Mouse (Mus musculus) thymus, postnatal 36 days (tissue): ENCODE measurements around the gene Ccdc65.
A peak's percentile ranks its signal among the peaks of the same experiment; 100 is the strongest.

Source experiments
- DNase-seq, 2 experiments: peaks; one replicate each; pipeline ENCODE4 v3.0.0; 2022; ENCODE audit warnings: mixed read lengths in 2 of 2

The Ccdc65 gene

DNA sequence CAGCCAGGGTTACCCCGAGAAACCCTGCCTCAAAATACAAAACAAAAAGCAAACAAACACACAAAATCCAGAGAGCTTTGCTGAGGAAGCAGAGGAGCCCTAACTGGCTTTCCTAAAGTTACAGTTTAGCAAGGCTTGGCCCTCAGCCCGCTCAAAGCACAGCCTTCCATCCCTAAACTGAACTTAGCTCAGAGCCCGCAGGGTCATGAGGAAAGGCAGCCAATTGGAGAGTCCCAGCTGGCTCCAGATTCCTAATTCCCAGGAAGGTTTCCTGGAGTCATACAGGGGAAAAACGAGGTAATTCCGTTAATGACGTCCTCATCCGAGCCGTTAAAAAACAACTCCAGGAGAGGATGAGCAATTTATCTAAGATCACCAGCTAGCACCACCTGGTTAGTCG, 12.3 kb upstream of the Ccdc65 start:
- DNase-seq, result no peak

- DNase-seq, result no peak
These were observed 11.8 kb upstream of the Ccdc65 start for GRCm38 (mm10) chr15:98696216-98696615.

GRCm38 (mm10) chr15:98699190-98700105, 8.6 kb upstream of the Ccdc65 start:
- DNase-seq, result peak; percentile 80 to 85

GRCm38 (mm10) chr15:98704312-98704711, 3.7 kb upstream of the Ccdc65 start:
- no peak for DNase-seq

DNA sequence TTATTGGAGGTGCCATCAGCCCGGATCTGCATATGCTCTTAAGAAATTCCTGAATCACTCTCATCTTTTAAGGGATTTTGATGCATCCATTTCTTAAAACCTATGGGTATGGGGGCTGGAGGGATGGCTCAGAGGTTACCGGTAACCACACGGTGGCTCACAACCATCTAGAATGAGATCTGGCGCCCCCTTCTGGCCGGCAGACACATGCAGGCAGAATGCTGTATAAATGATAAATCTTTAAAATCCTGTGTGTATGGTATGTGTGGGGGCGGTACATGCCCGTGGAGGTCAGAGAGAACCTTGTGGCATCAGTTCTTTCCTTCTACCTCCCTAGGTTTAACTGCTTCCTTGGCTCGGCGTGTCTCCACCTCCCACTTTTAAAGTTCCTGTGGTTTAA, 2.4 kb downstream of the Ccdc65 start:
- peak; percentile 71 to 77 for DNase-seq

- DNase-seq, result no peak
These were observed 6.2 kb downstream of the Ccdc65 start for GRCm38 (mm10) chr15:98714230-98714652.

GRCm38 (mm10) chr15:98717301-98717700, 9.3 kb downstream of the Ccdc65 start:
- DNase-seq, result no peak

- DNase-seq, result no peak
These were observed 14.2 kb downstream of the Ccdc65 start for GRCm38 (mm10) chr15:98722191-98722590.

DNA sequence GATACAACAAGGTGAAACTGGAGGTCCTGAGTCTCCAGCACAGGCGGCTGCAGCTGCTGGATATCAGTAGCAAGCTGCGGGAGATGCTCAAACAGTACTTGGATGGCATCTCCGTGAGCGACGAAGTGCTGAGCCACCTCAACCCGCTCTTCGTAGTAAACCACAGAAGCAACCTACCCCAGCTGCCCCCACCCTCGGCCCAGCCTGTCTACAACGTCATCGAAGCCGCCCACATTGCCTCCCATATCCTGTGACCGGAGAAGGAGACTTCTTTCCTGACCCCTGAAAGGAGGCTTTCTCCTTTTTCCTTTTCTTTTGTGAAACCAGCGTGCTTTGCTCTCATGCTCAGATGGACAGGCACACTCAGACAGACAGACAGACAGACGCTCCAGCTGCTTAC, 14.8 kb downstream of the Ccdc65 start:
- DNase-seq, result peak; percentile 25 to 43

DNA sequence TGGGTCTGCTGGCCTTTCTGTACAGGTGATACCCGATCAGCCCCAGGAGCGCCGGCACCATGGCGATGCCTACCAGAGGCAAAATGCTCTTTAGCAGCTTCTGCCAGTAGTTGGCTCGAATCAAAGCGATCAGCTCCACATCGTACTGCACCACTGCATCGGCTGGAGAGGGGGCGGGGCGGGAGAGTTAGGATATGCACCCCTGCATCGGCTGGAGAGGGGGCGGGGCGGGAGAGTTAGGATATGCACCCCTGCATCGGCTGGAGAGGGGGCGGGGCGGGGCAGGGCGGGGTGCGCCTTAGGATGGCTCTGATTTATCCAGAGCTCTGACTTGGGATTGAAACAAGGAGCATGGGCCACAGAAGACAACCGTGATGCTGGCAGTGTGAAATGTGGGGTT, 16.4 kb downstream of the Ccdc65 start:
- no peak for DNase-seq

DNA sequence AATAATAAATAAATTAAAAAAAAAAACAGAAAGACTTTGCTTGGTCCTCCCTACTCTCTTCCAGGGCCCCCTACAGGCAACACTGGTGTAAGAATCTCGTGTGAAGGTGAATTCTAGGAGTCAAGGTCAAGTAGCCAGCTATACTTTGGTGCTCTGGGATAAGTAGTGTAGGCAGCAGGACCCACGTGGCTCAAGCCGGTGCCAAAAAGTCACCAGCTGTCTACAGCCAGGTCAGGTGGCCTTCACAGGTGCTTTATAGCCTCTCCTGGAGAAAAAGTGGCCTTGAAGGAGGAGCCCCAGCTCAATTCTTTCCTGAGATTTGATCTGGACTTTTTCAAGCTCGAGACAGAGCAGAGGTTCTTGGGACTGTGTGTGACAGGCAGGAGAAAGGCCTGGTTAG, 18.1 kb downstream of the Ccdc65 start:
- DNase-seq, result no peak

DNA sequence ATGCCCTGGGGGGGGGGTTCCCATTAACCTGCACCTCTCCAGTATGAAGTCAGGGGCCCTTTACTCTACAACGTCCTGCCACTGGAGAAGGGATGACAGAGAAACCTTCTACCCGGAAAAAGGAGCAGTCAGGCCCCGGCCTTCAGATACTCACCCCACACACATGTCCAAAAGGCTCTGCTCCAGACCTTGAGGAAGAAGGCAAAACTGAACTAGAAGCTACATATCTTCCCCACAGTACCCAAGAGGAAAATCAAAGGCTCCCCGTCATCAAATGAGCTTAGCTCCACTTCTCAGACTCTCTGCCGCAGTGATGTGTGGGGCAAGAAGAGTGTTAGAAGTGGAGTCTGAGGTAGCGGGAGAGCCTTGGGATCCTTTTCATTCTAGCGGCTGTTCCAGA, 18.7 kb downstream of the Ccdc65 start:
- DNase-seq, result no peak

- peak in 1 of 2 experiments; percentile 29 for DNase-seq
These were observed 19.7 kb downstream of the Ccdc65 start, which contains the start of gene Fkbp11 for GRCm38 (mm10) chr15:98727443-98728321. Gene Fkbp11, minus strand, starts transcription at chr15:98728198.

- DNase-seq, result no peak
These were observed 20.4 kb downstream of the Ccdc65 start for GRCm38 (mm10) chr15:98728366-98728765.

DNA sequence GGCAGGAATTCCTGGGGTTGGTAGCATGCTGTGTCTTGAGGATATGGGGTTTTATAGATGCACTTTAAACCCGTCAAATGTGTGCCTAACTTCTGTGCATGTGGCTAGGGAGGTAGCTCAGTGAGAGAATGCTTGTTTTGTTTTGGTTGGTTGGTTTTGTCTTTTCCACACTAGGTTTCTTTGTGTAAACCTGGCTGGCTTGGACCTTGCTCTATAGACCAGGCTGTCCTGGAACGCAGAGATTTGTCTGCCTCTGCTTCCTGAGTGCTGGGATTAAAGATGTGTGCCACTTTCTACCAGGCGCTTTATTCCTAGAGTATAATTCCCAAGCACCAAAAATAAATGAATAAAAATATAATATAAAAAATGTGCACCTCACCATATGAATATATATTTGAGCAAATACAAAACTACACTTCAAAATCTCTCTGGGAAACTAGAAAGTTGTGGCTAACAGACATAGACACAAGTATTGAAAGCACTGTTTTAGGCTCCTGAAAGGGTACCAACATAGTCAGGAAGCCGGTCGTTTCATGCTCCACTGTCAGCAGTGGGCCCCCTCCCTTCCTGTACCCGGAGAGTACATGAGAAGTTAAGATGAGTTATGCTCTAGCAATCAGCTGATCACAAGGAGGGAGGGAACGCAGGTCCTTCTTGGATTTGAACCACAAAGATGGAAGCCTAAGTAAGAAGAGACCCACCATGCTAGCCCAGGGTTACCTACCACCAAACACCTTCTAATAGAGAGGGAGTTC, 22.0 kb downstream of the Ccdc65 start:
- no peak for DNase-seq

GRCm38 (mm10) chr15:98730790-98731189, 22.8 kb downstream of the Ccdc65 start:
- DNase-seq, result no peak

GRCm38 (mm10) chr15:98732006-98732531, 24.1 kb downstream of the Ccdc65 start:
- DNase-seq, result no peak

DNA sequence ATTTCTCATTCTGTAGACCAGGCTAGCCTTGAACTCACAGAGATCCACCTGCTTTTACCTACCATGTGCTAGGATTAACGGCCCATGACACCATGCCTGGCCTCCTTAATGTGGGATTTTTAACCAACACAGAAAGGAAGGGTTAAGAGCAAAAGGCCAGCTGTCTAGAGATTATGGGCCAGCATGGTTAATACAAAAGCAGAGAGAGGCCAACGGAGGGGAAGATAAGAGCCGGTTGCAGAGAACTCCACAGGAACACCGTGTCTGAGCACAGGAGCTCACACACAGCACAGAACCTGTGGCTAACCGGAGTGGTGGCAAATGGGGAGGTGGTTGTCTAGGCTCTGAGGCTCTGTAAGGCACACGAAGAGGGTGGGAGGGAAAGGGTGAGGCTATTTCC, 25.4 kb downstream of the Ccdc65 start:
- no peak for DNase-seq

- DNase-seq, result no peak
These were observed 26.1 kb downstream of the Ccdc65 start for GRCm38 (mm10) chr15:98733976-98734566.

GRCm38 (mm10) chr15:98736521-98736920, 28.5 kb downstream of the Ccdc65 start:
- no peak for DNase-seq

DNA sequence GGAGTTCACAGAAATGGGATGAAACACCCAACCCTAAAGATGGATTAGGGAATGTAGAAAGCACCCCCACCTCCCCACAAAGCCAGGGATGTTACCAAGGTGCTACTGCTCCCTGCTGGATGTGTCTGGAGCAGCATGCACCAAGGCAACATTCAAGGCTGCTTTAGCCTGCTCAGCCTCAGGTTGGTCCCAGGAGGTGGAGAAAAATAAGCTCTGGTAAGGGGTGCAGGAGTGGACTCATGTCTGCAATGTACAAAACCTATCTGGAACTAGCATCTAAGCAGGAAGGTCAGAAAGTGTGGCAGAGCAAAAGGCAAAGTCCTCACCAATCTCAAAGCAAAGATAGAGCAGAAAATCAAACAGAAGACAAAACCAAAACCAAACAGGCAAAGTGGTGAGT, 29.9 kb downstream of the Ccdc65 start:
- DNase-seq, result peak in 1 of 2 experiments; percentile 21

DNA sequence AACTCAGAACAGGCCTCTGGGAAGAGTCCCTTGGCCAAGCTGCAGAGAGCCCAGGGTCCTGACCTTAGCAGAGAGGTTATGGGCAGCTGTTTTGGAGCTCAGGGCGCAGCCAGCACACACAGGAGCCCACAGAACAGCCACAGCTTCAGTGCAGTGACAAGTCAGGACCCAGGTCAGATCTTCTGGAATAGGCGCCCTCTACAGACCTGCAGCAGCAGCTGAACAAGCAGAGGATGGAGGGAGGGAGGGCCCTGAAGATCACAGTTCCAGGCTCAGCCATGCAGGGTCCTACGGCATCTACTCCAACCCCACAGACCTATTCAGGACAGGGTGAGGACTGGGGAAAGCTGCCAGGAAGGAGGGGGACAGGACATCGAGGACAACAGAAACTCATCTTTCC, 30.8 kb downstream of the Ccdc65 start:
- DNase-seq, result no peak
